Mouse (Mus musculus) R1 (cell line): ENCODE results near the gene Efna5.

ENCODE experiments used
- DNase-seq: peaks from one replicate; pipeline ENCODE4 v3.0.0-alpha.2; 2018; ENCODE audit warnings: low read depth, low spot score

Efna5 gene

DNA sequence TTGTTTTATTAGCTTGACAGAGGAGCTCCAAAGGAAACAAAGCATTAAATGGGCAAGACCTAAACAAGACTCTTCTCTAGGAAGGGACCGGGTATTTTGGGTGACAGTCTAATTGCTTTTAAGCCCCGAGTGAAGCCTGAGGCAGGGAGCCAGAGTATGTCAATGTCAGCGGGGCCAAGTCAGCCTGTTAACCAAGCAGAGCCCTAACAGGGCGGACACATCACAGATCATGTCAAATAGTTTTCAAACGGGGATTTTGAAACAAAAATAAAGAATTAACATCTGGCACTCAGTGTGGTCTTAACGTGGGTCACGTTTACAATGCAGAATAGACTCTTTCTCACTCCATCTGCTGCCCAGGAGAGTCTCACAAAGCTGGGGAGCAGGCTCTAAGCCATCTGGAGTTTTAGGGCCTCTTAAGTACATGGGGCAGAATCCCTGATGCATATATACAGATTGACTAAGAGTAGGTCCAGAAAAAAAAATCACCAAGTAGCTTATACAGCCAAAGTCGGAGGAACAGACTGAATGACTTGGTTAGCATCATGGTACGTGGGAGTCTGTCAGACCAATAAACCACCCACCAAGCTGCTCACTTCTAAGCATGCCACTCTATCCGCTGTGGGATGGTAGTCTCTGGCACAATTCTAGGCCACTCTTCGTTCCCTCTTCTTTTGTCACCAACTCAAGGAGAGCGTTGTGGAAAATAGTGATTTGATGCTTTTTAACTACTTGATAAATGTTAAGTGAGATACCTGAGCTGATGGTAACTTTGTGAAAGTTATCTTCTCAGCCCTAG is 223.1 kb downstream of the Efna5 start:
- no peak for DNase-seq

DNA sequence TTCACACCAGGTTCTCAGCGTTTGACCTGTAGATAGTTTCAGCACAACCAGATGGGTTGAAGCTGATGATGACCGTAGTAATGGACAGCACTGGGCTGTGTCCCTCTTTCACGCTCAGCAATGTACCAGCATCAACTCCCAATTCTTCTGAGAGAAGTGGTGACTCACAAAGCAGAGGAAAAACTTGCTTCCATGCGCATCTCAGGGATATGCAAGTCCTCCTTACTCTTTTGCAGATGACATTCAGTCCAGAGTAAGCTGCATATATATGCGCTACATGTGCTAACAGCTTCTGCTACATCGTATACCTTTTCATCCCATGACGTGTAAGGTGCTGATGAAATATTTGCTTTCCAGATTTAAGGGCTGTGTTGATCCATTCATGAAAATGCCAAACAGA is 224.1 kb downstream of the Efna5 start:
- no peak for DNase-seq

DNA sequence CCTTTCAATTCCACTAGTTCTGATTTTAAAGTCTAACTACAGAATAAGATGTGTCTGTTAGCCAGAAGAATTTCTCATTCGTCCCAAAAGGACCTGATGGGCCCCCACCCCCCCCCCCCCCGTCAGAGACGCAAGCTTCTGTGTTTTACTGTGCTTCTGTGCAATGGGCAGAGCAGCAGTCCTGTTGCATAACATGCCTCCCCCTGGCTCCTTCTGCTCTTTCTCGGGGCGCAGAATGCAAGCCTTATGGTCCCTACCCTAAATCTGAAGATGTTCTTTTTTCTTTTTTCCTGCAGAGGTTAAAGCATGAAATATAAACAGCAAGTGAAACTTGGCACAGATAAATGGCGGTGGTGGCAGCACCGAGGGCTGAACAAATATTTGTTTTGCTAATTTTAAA is 224.5 kb downstream of the Efna5 start:
- DNase-seq = no peak

DNA sequence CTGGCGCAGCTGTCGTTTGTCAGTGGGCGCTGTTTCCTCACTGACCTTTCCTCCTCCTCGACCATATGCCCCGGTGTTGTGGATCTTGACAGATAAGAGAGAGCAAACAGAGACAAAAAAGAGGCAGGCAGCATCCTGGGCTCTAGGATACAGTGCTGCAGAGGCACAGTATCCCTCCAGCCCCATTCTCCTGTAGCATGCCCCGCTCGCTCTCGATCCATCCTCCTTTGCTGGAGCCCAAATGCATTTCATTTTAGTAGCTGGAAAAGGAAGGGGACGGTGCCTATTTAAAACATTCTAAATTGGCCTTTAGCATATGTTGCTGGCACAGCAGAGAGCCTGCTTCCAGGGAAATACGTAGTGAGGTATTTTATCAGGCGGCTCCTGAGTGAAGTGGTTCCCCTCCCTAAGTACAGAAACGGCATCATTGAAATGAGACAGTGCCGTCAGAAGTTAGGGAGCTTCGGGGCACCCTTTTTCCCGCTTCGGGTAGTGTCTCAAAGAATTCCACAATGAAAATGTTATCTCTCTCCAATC is 225.2 kb downstream of the Efna5 start:
- DNase-seq = no peak

DNA sequence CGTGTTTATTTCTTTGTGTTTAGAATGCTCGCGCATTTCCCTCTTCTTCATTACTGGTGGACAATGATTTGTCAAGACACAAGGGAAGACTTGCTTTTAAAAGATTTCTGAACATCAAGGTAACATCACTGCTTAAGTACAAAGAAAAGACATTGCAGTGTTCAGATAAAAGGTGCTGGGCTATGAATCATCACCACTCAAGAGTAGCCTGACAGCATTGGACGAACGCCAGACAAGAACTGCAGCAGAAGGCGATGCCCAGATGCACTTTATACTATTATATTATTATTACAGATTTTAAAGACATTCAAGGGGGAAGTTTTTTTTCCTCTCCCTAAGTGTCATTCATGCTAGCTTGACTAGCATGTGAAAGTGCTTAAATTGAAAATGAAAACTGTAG is 228.7 kb downstream of the Efna5 start:
- DNase-seq = no peak

DNA sequence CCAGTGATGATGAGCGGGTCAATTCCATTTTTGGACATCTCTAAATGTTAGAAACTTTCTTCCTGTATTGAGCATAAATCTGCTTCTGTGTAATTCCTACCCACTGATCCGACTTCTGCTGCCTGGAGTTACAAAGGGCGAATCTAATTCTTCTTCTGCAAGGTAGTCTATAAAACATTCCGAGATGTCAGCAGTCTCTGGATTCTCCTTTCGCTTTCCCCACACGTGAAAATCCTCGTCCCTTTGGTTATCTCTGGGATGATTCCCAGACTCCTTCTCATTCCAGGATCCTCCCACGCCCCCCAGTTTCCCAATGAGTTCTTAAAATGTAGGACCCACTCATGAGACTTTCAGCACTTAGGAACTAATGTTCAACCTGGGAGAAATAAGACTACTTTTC is 229.4 kb downstream of the Efna5 start:
- no peak for DNase-seq

DNA sequence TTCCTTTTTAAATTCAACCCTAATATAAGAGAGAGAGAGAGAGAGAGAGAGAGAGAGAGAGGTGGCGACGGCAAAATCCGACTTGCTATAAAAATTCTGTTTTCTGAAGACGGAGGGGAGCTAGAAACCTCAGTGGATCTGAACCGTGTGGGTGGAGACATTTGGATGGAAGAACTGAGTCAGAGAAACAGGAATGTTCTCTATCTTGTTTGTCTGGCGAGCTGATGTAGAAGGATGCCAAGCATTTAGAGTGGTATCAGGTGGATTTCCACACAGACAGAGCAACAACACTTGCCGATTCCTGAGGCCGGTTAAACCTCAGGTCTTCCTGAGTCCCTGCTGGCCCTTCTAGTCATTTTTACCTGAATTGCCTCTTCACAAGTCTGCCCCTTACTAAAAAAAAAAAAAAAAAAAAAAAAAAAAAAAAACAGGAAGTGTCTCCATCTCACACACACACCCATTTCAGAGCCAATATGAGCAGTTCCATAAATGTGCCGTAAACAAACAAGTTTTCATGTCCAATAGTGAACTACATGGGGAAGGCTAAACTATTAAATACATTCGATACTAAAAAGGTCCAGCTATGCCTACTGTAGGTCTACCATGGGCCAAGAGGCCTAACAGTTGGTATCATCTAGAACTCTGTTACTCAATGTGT is 231.7 kb downstream of the Efna5 start:
- DNase-seq = no peak

DNA sequence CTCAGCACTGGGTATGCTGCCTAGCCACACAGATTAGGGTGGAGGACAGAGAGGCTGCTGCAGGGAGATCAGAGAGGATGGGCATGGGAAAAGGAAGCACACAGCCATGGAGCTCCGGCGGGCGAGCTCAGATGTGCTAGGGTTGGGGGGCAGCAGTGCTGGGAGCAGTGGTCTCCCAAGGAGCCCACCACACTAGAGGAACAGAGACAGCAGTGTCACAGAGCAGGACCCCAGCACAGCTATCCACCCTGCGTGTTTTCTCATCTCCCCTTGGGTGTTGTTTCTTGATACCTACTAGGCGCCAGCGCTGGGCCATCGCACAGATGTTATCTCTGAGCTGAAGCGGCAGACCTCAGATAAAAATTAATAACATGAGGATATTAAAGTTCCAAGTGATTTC is 234.3 kb downstream of the Efna5 start:
- no peak for DNase-seq

DNA sequence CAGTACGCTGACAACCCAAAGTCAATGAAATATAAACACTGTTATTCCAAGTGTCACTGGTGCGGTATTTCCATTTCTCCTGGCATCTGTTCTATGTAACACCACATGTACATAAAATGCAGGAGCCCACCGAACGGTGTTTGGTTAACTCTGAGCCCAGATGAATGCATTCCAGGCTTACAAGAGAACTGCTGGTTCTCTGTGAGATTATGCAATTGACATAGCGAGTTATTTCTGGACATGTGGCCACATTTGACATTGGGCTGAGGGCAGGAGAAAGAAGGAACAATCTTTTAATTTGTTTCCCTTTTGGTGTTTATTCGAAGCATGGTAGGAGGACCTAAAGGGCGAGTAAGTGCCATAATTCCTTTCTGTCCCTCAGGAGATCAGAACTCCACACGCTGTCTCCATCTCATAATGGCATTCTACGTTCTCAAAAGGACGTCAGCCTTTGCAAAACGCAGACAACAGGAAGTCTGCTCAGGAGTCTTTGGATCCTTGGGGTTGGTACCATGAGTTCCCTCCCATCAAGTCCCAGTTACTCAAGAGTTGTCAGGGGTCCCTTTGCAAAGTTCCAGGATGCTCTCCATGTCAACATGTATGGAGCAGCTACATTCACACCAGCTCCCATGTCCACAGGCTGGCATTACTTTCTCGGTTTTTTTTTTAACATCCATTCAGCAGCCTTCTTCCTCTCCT is 238.5 kb downstream of the Efna5 start:
- no peak for DNase-seq

DNA sequence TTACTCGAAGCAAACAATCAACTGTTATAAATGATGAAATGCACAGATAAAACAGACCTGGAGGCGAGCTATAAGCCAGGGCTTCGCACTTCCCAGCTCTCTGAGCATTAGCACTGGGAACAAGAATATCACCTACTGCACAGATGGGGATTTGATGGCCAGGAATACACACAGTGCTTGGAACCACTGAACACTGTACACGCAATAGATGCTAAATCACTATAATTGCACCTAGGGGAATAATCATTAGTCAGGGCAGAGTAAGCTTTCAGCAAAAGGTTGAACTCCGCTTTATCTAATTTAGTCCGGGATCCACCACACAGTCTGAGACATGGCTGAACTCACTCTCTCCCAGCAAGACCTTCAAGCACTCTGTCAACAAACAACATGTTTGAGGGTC is 240.5 kb downstream of the Efna5 start:
- DNase-seq = no peak

DNA sequence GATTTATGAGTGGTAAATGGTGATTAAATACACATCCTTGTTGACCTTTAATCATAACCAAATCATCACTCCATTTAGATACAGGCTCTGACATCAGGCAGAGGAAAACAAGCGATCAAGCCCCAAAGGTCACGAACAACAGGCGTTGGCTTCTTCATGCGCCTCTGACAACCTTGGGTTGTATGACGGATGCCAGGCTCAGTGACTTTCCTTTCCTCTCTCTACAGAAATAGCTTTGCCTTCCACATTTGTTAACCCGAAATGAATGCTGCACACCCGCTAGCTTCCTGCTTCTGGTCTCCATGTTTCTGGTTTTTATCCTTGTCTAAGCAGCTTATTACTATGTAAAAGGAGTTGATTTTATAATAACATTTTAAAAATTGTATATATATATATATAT is 244.2 kb downstream of the Efna5 start:
- DNase-seq = no peak

DNA sequence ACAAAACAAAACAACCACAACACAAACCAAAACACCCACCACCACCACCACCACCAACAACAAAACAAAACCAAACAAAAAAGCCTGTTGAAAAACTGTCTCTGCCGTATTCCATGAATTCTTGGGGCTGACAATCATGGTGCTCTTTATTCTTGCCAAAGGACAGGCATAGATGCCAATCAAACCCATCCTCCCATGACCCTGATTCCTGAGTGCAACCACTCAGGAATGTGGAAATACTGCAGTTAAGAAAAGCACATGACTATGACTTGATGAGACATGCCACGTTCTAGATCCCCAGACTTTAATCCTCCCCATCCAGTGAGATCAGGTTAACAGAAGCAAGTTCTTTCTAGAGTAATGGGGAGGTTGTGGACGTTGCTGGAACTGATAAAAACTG is 246.2 kb downstream of the Efna5 start:
- no peak for DNase-seq

DNA sequence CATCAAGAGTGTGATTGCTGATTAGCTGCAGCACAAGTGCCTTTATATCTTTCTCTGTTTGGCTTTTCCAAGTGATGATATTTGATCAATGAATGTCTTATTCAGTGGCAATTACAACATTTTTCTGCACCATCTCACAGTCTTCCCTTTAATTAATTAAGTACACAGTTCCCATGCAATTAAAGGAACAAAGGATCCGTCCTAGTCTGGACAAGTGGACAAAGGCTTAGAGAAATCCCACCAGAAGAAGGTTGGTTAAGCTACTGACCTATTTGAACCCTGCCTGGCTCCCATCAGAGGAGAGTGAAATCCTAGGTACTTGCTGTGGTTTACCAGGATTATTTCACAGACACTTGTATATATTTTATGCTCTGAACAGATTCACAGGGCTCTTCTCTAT is 252.6 kb downstream of the Efna5 start:
- DNase-seq = no peak

DNA sequence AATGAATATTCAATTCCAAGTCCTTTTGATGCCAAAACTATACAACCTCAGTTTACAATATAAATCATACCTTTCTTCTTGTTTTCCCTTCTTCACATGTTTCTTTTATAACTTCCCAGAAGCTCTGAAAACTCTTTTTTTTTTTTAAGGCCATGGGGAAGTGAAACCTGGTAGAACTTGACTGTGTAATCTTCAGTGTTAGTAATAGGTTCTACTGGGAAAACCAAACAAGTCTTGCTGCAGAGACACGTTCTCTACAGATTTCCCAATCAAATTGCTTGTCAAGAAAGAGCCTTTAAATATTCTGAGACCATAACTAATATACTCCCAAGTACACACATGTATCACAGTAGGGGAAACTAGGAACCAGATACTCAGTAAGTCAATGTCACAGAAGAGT is 253.6 kb downstream of the Efna5 start:
- DNase-seq = no peak

DNA sequence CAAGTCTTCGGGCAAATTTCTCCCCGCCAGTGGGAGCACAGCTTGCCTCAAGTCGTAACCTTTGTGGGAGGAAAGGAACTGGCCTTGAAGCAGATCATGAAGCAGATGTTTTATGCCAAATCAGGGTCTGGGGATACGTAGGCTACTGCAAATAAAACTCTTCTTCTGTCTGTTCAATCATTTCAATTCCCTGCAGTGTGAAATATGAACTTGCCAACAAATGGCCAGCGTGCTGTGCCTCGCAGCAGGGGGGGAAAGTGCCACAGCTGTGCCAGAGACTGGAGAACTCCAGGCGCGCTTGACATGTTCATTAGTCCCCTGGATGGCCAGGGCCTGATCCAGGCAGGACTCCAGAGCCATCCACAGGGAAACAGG is 255.5 kb downstream of the Efna5 start:
- no peak for DNase-seq

DNA sequence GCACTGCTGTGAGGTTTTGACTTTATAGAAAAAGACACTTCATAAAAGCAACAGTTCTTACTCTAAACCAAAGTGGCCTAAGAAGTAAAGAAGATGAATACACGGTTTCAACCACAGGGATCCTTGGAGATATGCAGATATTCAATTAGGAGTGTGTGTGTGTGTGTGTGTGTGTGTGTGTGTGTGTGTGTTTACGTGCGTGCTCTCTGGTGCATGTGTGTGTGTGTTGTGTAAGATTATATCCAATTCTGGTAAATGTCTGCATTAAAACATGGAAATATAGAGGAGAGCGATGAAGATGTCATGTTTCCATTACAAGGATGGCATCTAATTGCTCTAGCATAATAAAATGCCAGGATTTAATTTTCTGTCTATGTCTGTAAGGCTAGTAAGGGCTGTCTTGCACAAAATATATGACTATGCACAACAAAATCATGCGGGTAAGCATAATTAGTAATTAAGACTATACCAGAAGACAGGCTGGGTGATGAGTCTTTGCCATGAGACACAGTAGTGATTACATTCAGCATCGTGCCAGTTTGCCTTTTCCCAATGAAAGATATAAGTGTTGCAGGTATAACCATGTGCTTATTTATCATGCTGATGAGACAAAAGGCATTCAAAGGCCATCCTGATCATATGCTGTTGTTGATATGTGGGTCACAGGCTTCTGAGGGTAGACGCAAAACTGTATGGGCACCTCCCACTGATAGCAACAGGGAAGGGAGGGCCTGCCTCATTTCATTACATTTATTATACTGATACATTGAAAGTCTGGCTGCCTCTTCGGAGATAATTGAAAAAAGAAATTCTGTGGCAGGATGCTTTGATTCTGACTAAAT is 256.1 kb downstream of the Efna5 start:
- no peak for DNase-seq

DNA sequence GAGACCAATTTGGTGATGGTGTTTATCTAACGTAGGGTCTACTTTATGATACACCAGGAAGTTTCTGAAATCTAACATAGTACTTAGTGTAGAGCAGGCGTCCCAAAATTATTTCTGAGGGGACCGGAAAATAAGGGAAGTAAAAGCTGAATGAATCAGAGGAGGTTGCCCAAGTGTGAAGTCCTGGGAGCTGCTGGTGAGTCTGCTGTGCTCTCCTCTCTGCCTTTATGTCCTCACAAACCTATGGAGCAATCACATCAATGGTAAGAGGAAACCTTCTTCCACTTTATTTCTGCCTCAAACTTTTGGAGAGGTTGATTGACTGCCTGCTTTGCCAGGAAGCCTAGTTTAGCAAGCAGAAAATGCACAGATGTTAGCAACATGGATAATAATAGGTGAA is 257.9 kb downstream of the Efna5 start:
- DNase-seq = no peak

DNA sequence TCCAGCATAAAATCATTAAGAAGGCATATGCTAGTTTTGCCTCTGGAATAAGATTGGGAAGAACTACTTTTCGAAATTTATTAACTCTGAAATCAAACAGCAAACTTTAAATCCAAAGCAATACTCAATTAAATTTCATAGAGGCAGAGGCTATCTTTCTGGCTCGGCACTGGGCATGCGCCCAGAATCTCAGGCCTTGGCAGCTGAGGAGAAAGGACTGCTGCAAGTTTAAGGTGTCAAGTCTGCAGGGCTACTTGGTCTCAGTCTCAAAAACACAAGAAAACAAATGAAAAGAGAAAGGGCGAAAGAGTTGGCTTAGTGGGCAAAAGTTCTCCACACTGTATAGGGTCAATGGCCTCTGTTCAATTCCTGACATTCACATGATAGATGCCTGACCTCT is 258.6 kb downstream of the Efna5 start:
- no peak for DNase-seq

DNA sequence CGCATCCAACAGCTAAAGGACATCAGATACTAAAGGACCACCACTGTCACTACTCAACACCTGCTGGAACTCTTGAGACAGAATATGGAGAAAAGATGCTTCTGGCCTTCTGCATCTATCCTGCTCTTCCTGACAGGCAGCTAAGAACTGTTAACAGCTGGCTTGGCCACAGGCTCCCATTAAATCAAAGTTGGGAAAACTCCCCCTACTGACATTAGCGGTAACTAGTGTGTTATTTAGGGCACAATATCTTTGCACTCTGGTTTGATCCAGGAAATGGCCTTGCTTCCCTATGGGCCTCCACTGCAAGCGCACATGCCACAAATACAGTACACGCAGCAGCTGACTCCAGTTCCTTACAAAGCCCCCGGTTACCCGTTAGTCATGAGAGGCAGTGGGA is 266.0 kb downstream of the Efna5 start:
- DNase-seq = no peak

DNA sequence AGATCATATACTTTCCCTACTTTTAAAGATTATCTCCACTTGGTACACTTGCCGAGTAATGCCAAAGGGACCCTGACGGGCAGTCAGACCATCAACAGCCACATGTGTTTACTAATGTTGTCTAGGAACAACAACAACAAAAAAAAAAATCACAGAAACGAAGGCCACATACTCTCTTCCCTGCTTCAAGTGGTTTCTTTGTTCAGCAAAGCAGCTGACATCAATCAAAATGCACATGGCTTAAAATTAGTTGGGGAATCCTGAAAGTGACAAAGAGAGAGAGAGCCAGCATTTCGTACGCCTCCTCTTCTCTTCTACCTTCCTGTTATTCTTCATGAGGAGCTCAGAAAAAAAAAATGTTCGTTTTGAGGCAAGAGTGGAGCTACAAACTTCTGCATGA is 266.4 kb downstream of the Efna5 start:
- no peak for DNase-seq

DNA sequence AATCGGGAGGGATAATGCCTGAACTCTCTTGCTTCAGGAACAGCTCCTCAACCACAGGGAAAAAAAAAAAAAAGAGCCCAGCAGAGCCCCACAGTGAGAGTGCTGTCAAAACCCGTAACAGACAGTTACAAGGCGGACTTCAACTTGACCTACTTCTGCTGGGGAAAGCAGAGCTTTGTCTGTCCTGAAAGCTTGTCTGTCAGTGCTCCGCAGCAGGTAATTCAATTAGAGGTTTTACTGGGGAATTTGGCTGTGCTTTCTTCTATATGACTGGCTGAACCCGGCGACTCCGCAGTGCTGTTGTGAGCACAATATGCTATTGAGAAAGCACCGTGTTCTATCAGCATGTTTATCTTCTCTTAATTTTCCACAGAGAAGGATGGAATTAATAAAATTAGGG is 266.9 kb downstream of the Efna5 start:
- no peak for DNase-seq

DNA sequence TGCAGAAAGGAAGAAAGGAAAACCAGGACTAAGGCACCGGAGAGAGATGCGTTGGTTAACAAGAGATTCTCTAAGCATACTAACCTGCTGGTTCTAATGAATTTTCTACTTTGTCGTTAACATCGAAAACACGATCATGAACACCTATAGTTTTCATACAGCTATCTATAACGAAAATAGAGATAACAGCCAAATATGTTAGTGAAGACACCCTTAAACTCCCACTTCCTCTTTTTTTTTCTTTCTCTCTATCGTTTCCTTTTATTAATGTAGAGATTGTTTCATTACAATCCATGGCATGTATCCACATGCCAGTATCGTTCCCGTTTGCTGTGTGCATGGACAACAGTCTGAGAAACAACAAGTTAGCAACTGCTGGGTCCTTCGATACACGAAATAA is 267.9 kb downstream of the Efna5 start:
- no peak for DNase-seq
